Mouse (Mus musculus) c-Kit-negative CD71-positive TER-119-positive erythroid progenitor cells, embryonic 14.5 days (primary cell): ENCODE results near the gene Pigl.
"Not testable (repeated sequence)": the region's sequence is repeated elsewhere in the genome, so short reads cannot be mapped to it uniquely, and the experiment has no call there.

Source experiments
- DNase-seq: peaks from one replicate; pipeline ENCODE4 v3.0.0-alpha.2; 2013; ENCODE audit warnings: low read depth, low spot score

The Pigl gene

DNA sequence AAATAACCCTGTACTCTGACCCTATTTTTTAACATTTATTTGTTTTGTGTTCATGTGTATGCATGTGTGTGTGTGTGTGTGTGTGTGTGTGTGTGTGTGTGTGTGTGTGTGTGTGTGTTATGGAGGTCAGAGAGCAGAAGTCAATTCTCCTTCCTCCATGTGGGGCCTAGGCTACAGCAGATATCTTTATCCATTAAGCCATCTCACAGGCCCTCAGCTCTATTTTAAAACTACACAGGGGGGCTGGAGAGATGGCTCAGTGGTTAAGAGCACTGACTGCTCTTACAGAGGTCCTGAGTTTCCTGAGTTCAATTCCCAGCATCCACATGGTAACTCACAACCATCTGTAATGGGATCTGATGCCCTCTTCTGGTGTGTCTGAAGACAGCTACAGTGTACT is 9.0 kb downstream of the Pigl start:
- DNase-seq = not testable (repeated sequence)

DNA sequence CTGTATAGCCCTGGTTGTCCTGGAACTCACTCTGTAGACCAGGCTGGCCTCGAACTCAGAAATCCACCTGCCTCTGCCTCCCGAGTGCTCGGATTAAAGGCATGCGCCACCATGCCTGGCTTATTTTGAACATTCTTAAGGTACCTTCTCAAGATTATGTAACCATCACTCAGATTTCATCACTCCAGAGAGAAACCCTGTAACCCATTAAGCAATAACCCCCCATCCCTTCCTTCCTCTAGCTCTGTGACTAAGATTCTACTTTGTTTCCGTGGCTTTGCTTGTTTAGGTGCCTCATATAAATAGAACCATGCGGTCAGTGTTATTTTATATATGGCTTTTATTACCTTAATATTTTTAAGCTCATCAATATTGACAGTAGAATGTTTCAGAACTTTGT is 12.2 kb downstream of the Pigl start:
- DNase-seq = no peak

DNA sequence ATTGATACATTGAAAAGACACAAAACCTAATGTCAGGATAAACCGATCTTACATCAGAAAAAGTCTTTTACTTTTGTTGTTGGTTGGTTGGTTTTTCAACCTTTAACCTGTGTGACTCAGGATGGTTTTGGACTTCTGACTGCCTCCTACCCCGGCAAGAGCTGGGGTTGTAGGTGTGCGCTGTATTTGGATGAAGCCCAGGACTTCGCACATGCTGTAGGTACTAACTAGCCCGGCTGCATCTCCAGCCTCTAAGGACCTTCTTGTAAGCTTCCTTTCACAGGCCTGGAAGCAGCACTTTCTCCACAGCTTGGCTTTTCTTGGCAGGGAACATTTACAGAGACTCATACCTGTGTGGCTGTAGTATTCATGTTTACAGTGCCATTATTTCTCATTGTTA is 15.3 kb downstream of the Pigl start:
- DNase-seq = no peak

DNA sequence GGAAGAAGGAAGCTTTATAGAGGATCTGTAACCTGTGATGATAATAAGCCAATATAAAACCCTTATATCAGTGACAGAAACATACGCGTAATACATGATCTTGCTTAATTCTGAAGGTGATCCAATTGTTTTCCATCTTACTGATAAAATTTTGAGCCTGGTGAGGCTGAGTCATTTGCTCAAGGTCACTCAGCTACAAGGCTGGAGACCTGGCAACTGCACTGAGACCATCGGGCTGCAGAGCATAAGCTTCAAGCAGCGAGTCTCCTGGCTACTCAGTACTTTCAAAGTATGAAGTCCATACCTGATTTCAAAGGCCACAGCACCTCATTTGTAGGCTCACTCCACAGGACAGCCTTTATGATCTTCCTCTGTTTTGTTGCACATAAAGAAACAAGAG is 17.9 kb downstream of the Pigl start:
- no peak for DNase-seq

DNA sequence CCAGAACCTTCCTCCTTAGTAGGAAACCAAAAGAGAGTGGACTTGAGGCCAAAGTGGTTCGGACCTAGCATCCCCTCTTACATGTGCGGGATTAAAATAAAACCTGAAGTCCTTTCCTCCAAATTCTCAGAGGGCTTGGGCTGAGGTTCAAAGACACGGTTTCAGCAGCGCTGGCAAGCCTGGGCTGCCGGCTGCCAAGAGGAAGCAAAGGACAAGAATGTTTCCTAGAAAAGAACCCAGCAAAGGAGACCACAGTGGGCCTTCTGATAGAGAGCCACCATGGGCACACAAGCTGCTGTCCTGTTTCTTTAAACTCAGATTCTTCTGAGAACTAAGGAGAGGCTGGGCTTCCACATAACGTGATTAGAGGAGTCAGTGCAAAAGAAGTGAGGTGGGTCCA is 20.7 kb downstream of the Pigl start:
- no peak for DNase-seq

DNA sequence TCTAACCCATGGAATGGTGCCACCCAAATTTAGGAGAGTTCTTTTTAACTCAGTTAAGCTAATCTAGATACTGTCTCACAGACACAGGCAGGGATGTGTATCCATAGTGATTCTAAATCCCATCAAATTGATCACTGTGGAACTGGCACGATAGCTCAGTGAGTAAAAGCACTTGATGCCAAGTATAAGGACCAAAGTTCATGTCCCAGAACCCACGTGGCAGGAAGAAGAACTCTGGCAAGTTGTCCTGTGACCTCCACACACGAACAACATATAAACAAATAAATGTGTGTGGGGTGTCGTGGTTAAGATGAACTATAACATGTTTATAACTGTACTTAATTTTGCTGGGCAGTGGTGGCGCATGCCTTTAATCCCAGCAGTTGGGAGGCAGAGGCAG is 21.3 kb downstream of the Pigl start:
- DNase-seq = no peak

DNA sequence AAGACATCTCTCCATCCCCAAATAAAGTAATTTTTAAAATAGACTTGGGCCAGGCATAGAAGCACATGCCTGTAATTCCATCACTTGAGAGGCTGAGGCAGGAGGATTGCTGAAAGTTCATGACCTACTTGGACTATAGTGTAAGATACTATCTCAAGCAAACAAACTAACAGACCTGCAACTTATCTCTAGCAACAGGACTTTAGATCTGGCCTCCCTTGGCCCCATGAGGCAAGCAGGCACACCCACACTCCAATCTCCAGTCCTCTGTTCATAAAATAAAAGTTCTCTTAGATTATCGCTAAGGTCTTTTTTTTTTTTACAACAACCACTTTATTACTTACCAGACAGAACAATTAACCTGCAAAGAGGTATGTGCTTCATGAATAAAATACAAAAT is 28.7 kb downstream of the Pigl start:
- no peak for DNase-seq

DNA sequence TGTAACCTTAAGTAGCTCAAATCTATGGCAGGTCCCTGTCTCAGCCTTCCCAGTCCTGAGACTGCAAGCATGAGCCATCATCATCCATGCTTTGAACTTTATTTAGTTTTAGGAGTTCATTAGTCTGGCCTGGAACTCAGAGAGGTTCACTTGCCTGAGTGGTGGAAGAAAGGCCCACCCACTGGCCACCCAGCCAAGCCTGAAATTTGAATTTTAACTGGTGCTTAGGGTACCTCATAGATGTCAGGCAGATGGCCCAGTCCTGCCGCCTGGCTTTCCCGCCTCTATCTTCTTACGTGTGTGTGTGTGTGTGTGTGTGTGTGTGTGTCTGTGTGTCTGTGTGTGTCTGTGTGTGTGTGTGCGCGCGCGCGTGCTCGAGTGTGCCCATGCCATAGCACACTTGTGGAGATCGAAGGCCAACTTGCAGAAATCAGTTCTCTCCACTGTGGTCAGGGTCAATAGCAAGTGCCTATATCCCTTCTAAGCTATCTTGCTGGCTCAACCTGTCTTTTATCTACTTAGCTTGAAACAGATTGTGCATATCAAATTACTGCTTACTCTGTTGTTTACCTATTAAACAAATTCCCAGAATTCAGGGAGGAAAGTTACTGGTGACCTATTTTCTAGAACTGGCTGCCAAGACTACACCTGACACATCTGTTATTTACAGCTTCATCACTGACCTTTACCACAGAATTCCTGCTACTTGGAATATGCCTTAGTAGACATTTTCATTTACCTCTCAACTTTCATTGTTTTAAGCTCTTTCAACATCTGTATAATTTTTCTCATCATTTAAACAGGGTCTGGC is 29.5 kb downstream of the Pigl start:
- DNase-seq = no peak

DNA sequence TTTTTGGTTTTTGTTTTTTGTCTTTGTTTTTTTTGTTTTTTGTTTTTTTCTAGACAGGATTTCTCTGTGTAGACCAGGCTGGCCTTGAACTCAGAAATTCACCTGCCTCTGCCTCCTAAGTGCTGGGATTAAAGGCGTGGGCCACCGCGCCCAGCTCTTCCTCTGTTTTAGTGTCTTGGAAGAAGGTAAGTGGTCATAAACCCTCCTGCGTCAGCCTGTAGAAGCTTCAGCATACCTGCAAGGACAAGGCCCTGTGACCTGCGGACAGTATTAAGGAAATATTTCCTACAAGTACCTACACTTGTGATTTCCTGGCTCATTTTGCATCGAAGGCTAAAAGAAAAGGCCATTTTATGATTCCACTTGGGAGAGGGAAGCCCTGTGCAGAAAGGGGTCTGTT is 35.4 kb downstream of the Pigl start:
- no peak for DNase-seq

DNA sequence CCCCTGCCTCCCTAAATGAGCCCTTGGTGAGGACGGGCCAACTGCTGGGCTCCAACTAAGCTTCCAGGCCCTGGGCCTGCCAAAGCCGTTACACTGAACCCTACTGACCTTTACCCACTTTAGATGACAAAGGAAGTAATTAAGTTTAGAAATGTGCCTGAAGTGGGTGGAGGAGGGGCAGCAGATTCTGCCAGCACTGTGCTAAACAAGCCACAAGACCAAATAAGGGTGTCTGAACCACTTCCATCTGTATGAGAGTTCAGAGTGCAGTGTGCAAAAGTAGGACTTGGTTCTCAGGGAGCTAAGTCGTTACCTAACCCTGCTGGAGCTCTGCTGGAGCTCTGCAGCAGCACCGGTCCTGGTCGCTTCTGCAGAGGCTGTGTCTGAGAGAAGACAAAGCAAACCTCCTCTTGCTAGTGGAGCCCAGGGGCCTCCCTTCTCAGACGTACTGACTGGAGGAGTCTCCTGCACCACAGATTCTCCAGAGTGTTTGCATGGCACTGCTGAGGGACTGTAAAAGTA is 36.6 kb downstream of the Pigl start:
- DNase-seq = no peak

DNA sequence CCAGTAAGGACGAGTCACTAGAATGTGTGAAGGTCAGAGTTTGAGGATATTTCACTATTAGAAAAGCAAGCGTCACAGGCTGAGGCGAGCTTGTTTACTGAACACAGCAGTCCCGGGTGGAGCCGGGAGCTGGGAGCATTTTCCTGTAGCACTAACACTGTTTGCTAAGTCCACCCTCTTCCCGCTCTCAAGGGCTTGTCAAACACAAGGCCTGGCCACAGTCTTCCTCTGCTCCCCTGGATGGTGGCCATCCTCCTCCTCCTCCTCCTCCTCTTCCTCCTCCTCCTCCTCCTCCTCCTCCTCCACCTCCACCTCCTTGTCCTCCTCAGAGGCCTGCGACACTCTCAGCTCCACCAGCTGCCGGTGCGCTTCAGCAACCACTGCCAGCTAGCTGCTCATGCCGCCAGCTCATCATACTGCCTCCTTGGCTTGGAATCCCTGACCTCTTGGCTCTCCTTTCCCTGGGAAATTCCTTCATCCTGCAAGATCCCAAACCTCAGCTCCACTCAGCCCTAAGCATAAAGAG is 37.1 kb downstream of the Pigl start:
- no peak for DNase-seq

DNA sequence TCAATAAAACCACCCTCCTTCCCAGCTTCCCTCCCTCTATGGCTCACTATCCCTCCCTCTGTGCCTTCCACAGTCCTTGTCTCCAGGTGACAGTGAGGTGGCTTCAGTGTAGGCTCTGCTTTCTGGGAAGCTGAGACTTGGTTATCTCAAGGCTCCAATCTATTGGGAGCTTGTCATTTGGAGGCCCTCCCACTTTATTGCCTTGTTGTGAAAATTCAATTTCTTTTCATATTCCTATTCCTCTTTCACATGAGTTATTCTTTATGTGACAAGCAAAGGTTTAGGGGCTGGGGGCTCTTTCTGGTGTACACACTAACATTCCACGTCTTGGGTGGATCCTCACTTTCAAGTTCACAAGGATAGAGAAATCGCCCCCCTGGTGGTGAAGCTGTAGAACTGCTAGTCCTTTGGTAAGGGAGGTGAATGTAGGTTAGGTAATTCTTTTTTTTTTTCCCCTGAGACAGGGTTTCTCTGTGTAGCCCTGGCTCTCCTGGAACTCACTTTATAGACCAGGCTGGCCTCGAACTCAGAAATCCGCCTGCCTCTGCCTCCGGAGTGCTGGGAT is 38.0 kb downstream of the Pigl start:
- DNase-seq = peak; percentile 32

DNA sequence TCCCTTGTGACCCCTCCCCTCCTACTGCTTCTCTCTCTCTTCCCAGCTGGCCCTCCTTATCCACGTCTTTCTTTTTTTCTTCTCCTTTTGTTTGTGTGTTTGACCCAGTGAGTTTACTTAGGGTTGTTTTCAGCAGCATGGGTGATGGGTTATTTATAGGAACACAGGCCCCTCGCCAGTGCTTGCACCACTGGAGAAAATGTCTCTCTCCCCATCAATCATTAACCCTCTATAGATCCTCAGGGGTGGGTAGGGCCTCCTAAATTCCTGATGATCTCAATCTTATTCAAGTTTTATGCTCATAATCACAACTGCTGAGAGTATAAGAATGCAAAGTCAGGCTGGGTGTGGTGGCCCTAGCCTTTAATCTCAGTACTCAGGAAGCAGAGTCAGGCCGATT is 38.9 kb downstream of the Pigl start:
- DNase-seq = no peak

DNA sequence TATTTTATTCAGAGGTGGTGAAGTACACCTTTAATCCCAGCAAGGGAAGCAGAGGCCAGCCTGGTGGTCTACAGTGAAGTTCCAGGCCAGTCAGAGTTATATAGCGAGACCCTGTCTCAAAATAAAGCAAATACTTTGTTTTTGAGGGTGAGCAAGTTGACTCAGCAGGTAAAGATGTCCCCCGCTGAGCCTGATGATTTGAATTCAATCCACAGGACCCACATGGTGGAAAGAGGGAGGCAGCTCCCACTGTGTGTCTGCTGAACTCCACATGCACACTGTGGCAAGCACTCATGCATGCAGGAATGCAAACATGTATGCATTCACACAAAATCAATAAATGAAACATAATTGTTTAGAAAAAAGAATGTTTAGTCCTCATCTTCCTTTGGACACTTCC is 40.5 kb downstream of the Pigl start:
- DNase-seq = no peak

DNA sequence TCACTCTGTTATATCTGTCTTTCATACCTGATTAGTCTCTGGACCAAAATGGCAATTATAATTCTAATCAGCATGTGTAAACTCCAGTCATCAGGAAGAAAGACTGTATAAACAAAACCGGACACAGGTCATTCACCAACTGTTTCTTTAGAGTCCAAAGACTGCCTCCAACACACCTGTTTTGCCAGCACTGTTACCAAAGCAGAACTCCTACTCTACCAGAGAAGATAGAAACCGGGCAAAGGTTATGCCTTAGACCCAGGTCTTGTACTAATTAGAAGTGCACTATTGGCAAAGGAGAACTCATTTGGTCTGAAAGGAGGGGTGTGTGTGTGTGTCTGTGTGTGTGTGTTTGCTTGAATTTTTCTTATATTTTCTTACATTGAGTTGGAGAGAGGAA is 42.3 kb downstream of the Pigl start:
- no peak for DNase-seq

DNA sequence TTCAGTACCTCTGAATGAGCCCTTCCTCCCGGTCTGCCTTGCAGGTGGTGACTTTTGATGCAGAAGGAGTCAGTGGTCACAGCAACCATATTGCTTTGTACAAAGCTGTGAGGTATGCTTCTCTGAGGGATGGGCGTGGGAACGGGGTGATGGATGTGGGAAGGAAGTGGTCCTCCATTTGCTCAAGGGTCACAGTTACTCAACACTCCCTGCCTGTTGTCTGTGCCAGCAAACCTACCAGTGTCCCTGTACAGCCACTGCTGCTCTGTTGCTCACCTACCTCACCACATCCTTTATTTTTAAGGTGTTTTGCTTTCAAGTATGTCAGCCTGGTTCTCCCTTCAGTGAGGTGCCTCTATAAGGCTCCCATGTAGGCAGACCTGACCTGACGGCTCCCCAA is 49.4 kb downstream of the Pigl start:
- DNase-seq = no peak

DNA sequence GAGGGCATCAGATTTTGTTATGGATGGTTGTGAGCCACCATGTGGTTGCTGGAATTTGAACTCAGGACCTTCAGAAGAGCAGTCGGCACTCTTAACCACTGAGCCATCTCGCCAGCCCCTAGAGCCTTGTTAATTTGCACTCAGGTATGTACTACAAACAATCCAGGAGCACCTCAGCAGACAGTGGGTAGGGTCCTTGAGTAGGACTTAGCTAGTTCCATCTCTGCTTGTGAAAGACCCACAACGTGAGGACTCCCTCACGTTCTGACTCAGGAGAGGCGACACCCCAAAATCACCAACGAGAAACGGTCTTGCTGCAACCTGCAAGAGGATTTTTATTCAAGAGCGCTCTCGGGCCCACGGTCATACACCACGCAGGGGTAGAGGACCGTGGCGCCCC is 50.1 kb downstream of the Pigl start:
- DNase-seq = not testable (repeated sequence)

DNA sequence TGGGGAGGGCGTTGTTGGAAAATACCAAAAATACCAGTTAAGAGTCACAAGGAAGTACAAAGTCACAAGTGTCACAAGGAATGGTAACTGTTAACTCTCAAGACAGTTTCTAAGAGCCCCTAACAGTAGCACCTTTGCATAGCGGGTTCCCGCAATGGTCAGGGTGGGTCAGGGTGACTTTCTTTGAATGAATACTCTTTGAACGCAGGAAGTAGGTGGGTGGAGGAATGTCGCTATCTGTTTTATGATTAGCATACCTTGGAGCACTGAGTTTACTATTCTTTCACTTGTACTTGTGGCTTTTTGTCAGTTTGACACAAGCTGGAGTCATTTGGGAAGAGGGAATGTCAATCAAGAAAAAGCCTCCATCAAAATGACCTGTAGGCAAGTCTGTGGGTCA is 50.6 kb downstream of the Pigl start:
- DNase-seq = not testable (repeated sequence)

DNA sequence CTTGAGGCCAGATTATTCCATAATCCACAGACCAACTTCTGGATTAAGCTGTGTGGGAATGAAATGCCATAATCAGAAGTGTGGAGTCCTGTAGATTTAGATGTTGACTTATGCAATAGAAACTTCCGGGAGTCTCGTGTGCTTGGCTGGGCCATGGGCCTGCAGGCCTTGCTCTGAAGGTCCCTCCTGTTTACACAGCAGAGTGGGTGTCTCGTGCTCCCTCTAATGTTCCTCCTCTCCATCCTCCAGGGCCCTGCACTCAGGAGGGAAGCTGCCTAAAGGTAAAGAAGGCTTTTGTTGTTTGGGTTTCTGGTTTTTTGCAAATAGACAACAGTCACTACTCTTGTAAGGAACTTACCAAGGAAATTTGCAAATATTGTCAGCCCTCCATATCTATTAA is 51.3 kb downstream of the Pigl start:
- DNase-seq = no peak

DNA sequence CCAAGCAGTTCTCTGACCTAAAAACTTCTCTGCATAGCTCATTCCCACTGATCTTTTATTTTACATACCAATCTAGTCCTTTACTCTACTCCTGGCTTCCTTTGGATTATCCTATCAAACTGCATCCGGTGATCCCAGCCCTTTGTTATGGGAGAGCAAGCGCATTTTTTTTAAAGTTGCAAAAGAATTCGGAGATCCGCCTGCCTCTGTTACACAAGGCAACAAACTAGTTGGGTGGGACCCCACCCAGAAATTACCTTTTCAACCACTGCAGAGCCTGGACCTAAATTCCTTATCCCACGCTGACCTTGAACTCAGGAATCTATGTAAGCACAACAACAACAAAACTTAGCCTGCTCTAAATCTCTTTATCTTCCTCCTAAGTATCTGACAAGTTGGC is 52.7 kb downstream of the Pigl start:
- DNase-seq = no peak

DNA sequence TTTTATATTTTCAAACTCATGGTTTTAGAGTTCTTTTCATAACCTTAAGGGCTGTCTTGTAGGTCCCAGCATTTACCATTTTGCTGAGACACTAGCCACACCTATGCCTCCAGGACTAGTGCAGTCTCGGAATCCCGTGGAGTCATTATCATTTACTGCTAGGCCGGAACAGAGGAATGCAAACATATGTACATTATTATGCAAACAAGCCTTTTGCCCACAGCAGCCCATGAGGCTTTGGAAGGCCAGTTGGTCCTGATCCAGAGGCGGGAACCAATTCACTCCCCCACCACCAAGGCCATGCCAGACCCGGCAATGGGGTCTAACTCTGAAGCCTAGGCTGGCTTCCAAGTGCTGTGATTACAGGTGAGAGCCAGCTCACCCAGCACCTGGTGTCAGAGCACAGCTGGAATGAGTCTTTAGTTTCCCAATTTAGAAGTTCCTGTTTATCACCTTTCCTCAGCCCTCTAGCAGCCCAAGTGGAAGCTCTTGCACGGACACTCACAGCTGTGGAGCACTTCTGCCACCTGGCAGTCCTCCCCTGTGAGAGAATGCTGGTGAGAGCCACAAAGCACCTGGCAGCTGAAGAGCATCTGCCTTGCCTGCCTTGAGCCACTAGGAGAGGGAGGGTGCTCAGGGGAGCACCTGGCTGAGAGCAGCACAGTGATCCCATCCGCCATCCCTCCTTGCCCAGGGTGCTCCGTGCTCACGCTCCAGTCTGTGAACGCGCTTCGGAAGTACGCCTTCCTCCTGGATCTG is 53.4 kb downstream of the Pigl start:
- DNase-seq = no peak

DNA sequence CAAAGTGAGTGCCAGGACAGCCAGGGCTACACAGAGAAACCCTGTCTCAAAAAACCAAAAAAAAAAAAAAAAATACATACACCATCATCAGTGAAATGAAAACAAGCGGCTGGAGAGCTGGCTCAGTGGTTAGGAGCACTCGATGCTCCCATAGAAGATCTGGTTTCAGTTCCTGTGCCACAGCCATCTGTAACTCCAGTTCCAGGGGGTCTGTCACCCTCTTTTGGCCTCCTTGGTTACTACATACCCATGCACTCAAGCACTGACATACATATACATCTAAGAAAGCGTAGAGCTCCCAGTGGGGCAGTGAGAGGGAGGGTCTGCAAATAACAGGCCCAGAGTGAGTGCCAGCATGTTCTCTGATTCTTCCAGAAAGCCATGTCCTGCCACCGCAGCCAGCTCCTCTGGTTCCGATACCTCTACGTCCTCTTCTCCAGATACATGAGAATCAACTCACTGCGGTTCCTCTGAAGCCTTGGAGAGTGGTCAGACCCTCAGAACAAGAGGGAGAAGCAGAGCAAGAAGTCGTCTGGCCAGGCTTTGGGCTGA is 54.3 kb downstream of the Pigl start:
- DNase-seq = no peak
